Mouse (Mus musculus): ENCODE results near the gene Lypla2. TPM values are rescaled to one million over a fixed set of nuclear protein-coding genes. Genes with fewer than 3 reads are reported as not detected.
A peak's percentile ranks its signal among the peaks of the same experiment; 100 is the strongest.

Gene Lypla2
- polyA plus RNA-seq (2015; fragmentation: Nextera tagmentation; extraction: Ambion mirVana), result 103 and 115 TPM in 2 replicates

DNA sequence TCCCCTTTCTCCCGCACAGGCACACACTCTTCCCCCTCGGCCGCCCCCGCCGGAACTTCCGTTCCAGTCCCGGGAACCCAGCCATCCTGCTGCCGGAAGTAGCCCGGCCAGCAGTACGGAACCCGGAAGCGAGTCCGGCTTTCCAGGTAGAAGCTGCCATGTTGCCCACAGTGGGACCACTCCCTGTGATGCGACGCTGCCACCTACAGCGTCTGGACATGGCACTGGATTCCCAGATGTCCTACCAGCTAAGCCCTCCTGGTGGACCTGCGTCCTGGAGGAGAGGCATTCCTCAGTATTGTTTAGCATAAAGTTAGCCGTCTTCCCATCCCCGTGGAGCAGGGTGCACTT lies at the start of gene Lypla2:
Gene Lypla2, minus strand, starts transcription at position 71 of the 351 bp plus-strand sequence.
- Histone ChIP-seq H3K9me3 (ENCODE audit: low read length) (no peaks in the 10 kb centered on the region), H3K36me3 (ENCODE audit: insufficient read depth, low read length) (peaks cover 14% of the 10 kb centered on the region; the same call in 1 of the 2 replicates), H3K4me1 (ENCODE audit: insufficient read depth, low read depth, low read length) (peaks cover 4% of the 10 kb centered on the region; the same call in 1 of the 2 replicates), H3K27ac (ENCODE audit: low read length) (peak within 1 kb of the TSS; percentile 54), H3K4me2 (replicated peaks; ENCODE audit: low read depth, low read length) (peak within 1 kb of the TSS; percentile 95), H3K27me3 (replicated peaks; ENCODE audit: insufficient read depth, low read length) (no peaks in the 10 kb centered on the region), H3K4me3 (ENCODE audit: low read depth, low read length) (peak within 1 kb of the TSS; percentile 92), H3K9ac (replicated peaks; ENCODE audit: low read depth) (peak within 1 kb of the TSS; percentile 69)
- TF ChIP-seq CTCF (IDR thresholded peaks at IDR 0.05), result 0 out of 2 replicates have a peak, but pooled peaks have one; percentile 15
- TF ChIP-seq EP300 (IDR thresholded peaks at IDR 0.05), result no peak
- peak; percentile 93 for DNase-seq (ENCODE audit: low spot score)
- ATAC-seq, result peak; percentile 90
- under 1% methylated on average over 19 of the region's 19 CpGs for WGBS

- DNase-seq (ENCODE audit: low spot score), result peak; percentile 100
- Histone ChIP-seq H3K4me1 (ENCODE audit: insufficient read depth, low read depth, low read length) (0 out of 2 replicates have a peak, but pooled peaks cover 4% of the 10 kb centered on the region), H3K27ac (ENCODE audit: low read length) (peak within 1 kb of the TSS; percentile 78), H3K4me2 (replicated peaks; ENCODE audit: low read depth, low read length) (peak within 1 kb of the TSS; percentile 72), H3K4me3 (ENCODE audit: low read depth, low read length) (peak within 1 kb of the TSS; percentile 71), H3K9ac (replicated peaks; ENCODE audit: low read depth) (peak within 1 kb of the TSS; percentile 87), H3K9me3 (ENCODE audit: low read length) (no peaks in the 10 kb centered on the region), H3K36me3 (ENCODE audit: insufficient read depth, low read length) (no peaks in the 10 kb centered on the region), H3K27me3 (replicated peaks; ENCODE audit: insufficient read depth, low read length) (no peaks in the 10 kb centered on the region)
- TF ChIP-seq CTCF (IDR thresholded peaks at IDR 0.05), result no peak
- TF ChIP-seq EP300 (IDR thresholded peaks at IDR 0.05), result no peak
- ATAC-seq, result peak; percentile 100
- WGBS, result under 1% methylated on average over 42 of the region's 48 CpGs
These were observed 49.2 kb upstream of the Lypla2 start, which contains the start of gene Eloa for GRCm38 (mm10) chr4:136021549-136022047. Gene Eloa, minus strand, starts transcription at chr4:136021763.

DNA sequence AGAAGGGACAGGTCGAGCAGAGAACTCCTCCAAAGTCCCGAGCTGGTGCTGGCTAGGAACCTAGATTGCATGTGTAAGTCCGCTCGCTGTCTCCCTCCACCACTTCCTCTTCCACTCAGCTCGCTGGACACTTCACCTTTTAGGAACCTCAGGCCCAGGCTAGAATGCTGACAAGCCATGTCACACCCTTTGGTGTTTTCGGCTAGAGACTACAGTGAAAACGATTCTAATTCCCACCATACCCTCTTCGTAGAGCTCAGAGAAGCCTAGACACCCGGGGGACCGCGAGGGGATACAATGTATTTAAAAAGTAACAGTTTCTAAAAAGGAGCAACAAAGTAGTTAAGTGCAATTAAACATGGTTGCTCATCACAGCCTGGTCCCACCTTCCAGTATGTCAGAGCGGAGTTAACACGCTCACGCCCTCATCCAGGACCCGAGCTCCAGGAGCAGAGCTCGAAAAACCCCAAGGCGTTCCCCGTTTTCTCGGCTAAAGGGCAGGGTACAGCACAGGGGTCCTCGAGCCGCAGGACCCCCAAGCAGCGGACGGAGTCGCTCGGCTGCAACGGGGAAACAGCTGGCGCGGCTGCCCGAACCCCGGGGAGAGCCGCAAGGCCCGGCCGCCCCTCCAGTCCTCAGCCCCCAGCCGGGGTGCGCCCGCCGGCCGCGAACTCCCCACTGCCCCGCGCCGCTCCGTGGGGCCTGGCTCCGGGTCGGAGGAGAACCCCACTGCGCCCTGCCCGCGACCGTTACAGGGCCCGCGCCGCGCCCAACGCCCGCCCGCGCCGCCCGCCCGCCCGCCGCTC lies 48.5 kb upstream of the Lypla2 start:
- TF ChIP-seq CTCF (IDR thresholded peaks at IDR 0.05) (no peak), EP300 (IDR thresholded peaks at IDR 0.05) (no peak)
- Histone ChIP-seq H3K4me1 (ENCODE audit: insufficient read depth, low read depth, low read length) (0 out of 2 replicates have a peak, but pooled peaks cover 4% of the 10 kb centered on the region), H3K27ac (ENCODE audit: low read length) (peak overlapping the region; percentile 78), H3K36me3 (ENCODE audit: insufficient read depth, low read length) (no peaks in the 10 kb centered on the region), H3K4me2 (replicated peaks; ENCODE audit: low read depth, low read length) (peak overlapping the region; percentile 72), H3K9me3 (ENCODE audit: low read length) (no peaks in the 10 kb centered on the region), H3K4me3 (ENCODE audit: low read depth, low read length) (peak overlapping the region; percentile 71), H3K9ac (replicated peaks; ENCODE audit: low read depth) (peak overlapping the region; percentile 87), H3K27me3 (replicated peaks; ENCODE audit: insufficient read depth, low read length) (no peaks in the 10 kb centered on the region)
- peak; percentile 73 for DNase-seq (ENCODE audit: low spot score)
- under 1% methylated on average over 46 of the region's 62 CpGs for WGBS
- peak; percentile 59 for ATAC-seq

DNA sequence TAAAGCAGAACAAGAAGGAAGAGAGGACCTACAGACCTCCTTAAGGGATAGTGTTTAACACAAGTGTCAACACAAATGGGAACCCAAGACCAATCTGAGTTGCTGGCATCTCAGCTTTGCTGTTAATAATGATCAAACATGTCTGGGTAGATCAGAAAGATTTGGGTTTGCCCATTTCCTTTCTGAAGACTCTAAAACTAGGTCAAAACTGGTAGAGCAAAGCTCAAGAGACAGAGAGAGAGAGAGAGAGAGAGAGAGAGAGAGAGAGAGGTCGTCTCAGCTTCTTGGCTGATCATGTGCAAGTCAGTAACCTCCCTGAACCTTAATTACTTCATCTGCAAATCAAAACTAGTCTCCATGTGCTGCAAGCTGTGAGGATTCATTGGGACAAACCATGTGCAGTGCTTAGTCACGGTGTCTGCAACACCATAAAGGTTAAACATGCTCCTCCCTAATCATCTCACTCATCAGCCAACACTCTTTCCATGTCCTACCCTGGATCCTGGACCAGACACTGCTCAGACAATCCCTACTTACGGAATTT lies 43.7 kb upstream of the Lypla2 start:
- TF ChIP-seq CTCF (IDR thresholded peaks at IDR 0.05) (no peak), EP300 (IDR thresholded peaks at IDR 0.05) (no peak)
- peaks cover 20% of the 10 kb centered on the region; the same call in 1 of the 2 replicates for H3K36me3 ChIP-seq (ENCODE audit: insufficient read depth, low read length)
- no peak overlapping the region for H3K4me3 ChIP-seq (ENCODE audit: low read depth, low read length)
- no peak overlapping the region for H3K9ac ChIP-seq (replicated peaks; ENCODE audit: low read depth)
- 63% methylated on average over 3 of the region's 3 CpGs for WGBS
- ATAC-seq (no peak), DNase-seq (ENCODE audit: low spot score) (no peak)
- H3K27me3 ChIP-seq (replicated peaks; ENCODE audit: insufficient read depth, low read length), result no peaks in the 10 kb centered on the region
- no peak overlapping the region for H3K27ac ChIP-seq (ENCODE audit: low read length)
- H3K4me1 ChIP-seq (ENCODE audit: insufficient read depth, low read depth, low read length), result 0 out of 2 replicates have a peak, but pooled peaks cover 4% of the 10 kb centered on the region
- no peak overlapping the region for H3K4me2 ChIP-seq (replicated peaks; ENCODE audit: low read depth, low read length)
- H3K9me3 ChIP-seq (ENCODE audit: low read length), result no peaks in the 10 kb centered on the region

DNA sequence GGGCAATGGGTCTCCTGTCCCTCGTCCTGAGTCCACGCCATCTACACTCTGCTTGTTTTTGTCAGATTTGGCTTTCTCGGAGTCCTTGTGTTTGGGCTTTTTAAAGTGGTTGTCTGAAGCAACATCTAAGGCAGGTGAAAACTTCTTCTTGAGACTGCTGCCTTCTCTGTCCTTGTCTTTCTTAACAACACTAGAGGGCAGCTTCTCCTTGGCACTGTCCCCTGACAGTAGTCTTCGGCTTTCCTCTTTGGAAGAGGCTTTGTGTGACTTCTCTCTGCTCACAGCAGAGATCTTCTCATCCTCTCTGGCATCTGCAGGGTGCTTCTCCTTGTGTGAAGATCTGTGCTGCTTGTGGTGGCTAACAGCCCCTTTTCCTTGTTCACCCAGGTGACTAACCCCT lies 38.2 kb upstream of the Lypla2 start:
- Histone ChIP-seq H3K4me1 (ENCODE audit: insufficient read depth, low read depth, low read length) (no peaks in the 10 kb centered on the region), H3K4me3 (ENCODE audit: low read depth, low read length) (no peak overlapping the region), H3K27ac (ENCODE audit: low read length) (no peak overlapping the region), H3K27me3 (replicated peaks; ENCODE audit: insufficient read depth, low read length) (no peaks in the 10 kb centered on the region), H3K4me2 (replicated peaks; ENCODE audit: low read depth, low read length) (no peak overlapping the region), H3K36me3 (ENCODE audit: insufficient read depth, low read length) (peaks cover 59% of the 10 kb centered on the region), H3K9ac (replicated peaks; ENCODE audit: low read depth) (no peak overlapping the region), H3K9me3 (ENCODE audit: low read length) (no peaks in the 10 kb centered on the region)
- ATAC-seq (no peak), DNase-seq (ENCODE audit: low spot score) (no peak)
- TF ChIP-seq EP300 (IDR thresholded peaks at IDR 0.05) (no peak), CTCF (IDR thresholded peaks at IDR 0.05) (0 out of 2 replicates have a peak, but pooled peaks have one; percentile 6)
- WGBS, result 83% methylated on average over 4 of the region's 4 CpGs

- 82% methylated on average over 8 of the region's 8 CpGs for WGBS
- no peak for ATAC-seq
These were observed 36.5 kb upstream of the Lypla2 start for GRCm38 (mm10) chr4:136008782-136009447.

More at GRCm38 (mm10) chr4:136008782-136009447, 36.5 kb upstream of the Lypla2 start:
- Histone ChIP-seq H3K4me1 (ENCODE audit: insufficient read depth, low read depth, low read length) (no peaks in the 10 kb centered on the region), H3K36me3 (ENCODE audit: insufficient read depth, low read length) (peaks cover 74% of the 10 kb centered on the region), H3K4me3 (ENCODE audit: low read depth, low read length) (no peak overlapping the region), H3K4me2 (replicated peaks; ENCODE audit: low read depth, low read length) (no peak overlapping the region), H3K9me3 (ENCODE audit: low read length) (no peaks in the 10 kb centered on the region), H3K27ac (ENCODE audit: low read length) (no peak overlapping the region), H3K9ac (replicated peaks; ENCODE audit: low read depth) (no peak overlapping the region), H3K27me3 (replicated peaks; ENCODE audit: insufficient read depth, low read length) (no peaks in the 10 kb centered on the region)
- no peak for DNase-seq (ENCODE audit: low spot score)
- no peak for TF ChIP-seq CTCF (IDR thresholded peaks at IDR 0.05)
- no peak for TF ChIP-seq EP300 (IDR thresholded peaks at IDR 0.05)
